Mouse (Mus musculus) frontal cortex, postnatal 25 days (tissue): ENCODE data around the gene Ttc17.
"Not testable (repeated sequence)": the region's sequence is repeated elsewhere in the genome, so short reads cannot be mapped to it uniquely, and the experiment has no call there.

ENCODE experiments used
- DNase-seq, 2 experiments: peaks; one replicate each; pipeline ENCODE4 v3.0.0; 2022; ENCODE audit warnings: low spot score in 2 of 2

Gene Ttc17

DNA sequence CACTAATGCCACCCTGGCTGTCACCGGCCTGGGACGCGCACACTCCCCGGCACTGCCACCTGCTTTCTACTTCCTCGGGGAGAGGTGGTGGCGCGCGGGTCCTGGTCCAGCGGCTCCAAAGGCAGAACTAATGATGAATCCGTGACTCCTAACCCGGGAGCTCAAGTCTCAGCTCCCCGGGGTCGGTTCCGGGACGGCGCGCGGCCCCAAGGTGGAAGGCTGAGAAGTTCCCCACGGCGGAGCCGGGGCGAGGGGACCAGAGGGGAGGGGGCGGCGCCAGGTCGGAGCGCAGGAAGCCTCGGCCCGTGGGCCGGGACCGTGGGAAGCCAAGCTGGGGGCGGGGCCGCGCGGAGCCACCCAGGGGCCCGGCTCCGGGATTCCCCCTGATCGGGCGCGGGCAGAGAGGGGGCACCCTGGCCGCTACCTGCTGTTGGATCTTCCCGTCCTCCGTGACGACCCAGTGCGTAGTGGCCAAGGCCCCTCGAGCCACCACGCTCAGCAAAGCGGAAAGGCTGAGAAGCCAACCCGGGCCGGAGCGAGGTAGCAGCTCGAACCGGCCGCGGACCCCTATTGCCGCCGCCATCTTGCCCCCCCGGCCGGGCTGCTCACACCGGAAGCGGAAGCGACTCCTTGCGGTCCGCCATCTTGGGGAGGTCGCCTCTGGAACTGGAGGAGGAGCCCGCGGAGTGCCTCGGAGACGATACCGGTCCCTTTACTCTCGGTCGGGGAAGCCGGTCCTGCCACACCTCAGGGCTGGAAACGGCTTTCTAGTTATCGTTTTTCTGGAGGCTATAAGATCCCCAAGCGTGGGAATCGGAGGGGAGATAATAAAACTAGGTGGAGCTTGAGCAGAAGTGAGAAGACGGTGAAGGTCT is at the start of gene Ttc17:
Ttc17 (minus strand) TSS at position 607 of the 875 bp plus-strand sequence.
- DNase-seq = peak; percentile 73 to 77

DNA sequence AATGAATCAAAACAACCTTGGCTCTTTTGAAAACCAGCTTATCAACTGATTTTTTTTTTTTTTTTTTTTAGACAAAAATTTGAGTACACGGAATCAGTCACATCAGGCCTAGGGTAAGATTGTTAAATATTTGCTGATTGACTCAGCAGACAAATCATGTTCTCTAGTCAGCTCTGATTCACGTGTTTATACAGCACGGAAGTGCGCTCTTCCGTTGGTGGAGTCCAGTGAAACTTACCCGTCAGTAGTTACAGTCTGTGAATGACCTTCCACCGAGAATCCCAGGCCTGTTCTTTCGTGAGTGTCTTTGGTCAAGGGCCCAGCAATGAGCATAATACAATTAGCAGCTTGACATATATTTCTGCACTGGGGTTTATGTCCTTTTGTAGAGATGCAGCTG is 43.2 kb upstream of the Ttc17 start:
- DNase-seq = no peak

DNA sequence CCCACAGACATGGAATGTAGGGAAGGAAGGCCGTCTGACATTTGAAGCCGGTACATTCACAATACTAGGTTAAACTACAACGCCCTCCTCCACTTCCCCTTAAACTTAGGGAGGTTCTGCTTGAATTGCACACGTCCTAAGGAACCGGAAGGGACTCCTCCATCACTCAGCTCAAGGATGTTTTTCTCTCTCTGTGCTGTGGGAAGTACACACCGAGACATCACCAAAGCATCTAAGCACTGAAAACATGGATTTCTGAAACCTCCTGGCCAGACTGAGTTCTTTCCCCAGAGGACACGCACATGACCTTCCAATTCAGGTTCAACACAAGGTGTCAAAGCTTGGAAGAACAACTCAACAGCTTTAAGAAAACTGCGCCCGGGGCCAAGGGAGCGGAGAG is 30.5 kb upstream of the Ttc17 start:
- no peak for DNase-seq

DNA sequence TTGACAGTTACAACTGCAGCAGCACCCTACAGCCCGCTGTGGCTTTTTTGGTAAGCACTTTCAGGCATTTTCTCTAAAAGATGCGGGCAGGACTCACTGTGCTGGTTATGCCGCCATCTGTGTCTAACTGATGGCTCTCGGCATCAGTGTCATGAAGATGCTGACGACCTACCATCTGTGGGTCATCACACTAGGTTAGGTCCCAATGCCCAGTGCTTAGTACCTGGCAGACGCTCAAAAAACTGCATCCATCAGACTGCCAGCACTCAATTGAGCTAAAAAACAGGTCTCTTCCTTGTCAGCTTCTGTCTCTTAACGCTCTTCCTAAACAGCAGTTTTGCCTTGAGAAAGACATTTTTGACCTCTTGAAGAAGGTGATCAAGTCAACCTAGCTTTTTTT is 29.0 kb upstream of the Ttc17 start:
- no peak for DNase-seq

DNA sequence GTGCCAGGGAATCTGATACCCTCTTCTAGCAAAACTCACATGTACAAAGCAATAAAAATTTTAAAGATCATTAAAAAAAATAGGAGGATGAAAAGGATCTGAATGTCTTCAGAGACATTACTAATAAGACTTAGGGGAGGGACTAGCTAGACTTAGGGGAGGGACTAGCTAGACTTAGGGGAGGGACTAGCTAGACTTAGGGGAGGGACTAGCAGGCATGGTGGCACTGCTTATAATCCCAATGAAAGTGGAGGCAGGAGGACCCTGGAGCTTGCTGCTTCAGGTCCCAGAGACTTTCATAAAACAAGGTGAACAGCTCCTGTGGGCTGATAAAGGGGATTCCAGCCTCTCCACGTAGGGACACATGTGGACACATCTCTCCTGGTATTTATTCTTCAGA is 28.3 kb upstream of the Ttc17 start:
- no peak for DNase-seq

DNA sequence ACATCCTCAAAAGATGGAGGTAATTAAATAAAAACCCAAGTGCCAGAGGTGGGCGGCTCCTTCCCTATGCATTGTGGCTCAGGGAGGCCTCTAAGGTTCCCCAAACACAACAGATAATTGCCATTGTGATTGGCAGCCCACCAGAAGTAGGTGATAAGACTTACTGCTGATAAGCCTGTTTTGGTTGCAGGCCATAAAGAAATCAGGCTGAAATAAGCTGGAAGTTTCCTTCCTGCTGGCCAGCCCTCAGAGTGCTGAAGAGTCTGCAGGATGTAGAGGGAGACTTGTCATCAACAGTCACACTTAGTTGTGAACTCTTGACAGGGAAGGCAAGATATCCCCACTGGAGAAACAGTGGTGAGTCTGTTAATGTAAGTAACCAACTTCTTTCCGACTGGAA is 25.7 kb upstream of the Ttc17 start:
- DNase-seq = no peak

DNA sequence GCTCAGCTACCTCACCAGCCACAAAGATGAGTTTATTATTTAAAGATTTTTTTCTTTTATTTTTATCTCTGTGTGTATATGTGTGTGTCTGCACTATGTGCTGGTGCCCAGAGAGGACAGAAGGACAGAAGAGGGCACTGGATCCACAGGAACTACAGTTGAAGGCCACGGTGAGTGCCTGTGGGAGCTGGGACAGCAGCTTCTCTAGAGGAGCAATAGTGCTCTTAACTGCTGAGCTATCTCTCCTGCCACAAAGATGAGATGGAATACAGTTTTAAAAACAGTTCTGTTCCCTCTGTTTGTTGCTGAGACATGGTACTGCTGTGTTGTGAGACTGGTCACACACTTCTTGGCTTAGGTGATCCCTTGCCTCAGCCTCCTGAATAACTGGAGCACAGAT is 22.0 kb upstream of the Ttc17 start:
- no peak for DNase-seq

DNA sequence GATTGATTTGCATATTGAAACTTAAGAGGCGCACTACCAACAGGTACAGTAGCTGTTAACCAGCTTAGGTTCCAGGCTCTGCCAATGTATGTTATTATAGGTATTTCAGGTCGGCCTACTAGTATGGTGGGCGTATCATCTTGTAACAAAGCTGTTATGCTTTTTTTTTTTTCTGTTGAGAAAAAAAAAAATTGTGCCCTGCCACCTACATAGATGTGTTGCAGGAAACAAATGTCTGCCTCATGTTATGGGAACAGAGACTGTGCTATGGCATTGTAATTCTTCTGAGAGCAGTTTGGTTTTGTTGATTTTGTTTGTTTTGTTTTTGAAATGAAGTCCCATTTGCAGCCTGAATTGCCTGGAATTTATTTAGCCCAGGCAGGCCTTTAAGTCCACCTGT is 952 bp upstream of the Ttc17 start:
- no peak for DNase-seq

DNA sequence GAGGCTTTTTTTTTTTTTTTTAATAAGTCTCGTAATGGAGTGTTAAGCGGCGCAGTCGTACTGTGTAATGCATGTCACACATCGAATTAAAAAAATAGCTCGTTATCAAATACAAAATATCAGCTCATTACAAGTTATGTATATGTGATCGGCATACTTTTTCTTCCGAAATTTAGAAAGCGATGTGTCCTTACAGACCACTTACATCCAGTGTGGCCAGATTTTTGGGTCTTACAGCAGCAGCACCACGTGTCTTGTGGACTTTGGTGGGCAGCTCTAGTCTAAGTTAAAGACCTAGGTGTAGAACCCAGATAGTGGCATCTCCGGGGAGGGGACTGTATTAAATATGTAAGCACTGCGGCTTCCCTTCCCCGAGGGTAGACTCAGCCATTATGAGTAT is 532 bp upstream of the Ttc17 start:
- no peak for DNase-seq

DNA sequence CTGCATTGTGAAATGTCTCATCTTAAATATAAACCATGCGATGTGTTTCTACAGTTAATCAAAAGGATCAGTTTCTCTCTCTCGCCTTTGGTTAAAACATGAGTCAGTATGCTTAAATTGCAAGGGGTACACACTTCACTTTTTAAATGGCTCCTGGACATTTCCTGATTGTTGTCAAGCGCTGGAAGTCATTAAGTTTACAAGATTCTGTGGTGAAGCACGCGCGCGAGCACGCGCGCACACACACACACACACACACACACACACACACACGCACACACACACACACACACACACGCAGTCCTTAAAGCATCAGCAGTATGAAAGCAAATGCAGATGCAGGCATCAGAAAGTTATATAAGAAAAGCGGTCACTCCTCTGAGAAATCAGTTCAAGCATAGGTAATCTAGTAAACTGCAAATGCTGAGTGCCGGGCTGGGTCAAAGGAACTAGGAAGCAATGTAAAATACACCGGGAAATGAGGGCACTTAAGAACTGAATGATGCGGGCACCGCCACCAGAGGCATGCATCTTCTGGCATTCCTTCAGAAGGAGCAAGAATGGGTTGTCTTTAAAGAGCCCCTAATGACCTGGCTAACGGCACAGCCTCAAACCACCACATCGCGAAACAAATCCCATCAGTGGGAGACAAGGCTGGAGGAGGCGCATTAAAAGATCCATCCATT is 949 bp downstream of the Ttc17 start:
- DNase-seq = peak in 1 of 2 experiments; percentile 23

DNA sequence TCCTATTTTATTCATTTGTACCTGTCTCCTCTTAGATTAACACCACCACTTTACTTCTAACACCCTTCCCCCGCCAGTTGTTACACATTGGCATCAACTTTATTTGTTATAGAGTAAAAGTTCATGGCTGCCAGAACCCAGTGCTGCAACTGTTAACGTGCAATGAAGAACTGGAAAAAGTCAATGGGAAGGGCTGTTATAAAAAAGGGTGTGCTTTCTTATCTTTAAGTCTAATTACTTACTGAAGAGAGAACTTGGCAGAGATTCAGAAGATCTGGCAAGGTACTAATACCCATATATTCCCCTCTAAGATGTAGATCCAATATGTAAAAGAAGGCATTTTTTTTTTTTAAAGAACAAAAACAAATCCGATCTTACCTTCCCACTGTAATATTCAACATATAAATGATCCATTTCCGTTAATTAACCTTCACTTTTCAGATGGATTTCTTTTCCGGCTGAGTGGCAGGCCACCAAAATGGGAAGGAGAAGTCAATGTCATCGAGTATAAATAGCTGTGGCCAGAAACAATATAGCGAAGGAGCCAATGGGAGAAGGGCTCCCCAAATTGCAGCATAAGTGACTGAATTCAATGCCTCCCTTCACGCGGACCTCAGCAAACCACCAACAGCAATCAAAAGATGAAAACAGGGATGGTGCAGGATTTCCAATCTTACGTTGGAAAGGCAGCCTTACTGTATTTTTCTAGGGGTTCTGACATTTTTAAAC is 1.8 kb downstream of the Ttc17 start:
- DNase-seq = no peak

DNA sequence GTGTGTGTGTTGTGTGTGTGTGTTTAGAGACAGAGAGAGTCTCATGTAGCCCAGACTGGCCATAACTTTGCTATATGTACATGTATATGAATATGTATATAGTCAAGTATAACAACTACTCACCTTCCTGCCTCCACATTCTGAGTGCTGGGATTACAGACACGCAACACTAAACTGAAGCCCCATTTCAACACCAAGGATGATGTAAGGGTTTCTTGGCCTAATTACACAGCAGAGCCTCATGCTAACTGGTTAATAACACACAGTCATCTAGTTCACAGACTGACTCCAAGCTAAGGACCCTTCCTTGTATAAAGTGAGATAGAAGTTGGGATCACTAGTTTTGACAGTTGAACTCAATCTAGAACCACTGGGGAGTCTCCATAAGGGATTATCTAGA is 3.9 kb downstream of the Ttc17 start:
- DNase-seq = no peak

DNA sequence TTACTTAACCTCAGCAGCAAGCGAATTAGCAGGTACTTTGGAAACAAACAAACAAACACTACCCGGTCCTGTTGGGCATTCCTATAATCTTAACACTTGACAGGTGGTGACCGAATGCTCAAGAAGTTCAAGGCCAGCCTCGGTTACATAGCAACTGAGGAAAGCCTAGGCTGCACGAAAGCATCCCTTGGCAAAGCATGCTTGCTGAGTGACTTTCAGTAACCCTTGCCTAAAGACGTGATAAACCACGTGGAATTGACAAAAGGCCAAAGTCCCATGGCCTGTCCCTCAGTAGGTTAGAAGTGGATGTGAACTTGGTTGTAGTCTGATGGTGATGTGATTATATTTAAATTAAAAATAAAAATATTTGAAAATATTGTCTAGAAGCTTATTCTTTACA is 4.4 kb downstream of the Ttc17 start:
- no peak for DNase-seq

DNA sequence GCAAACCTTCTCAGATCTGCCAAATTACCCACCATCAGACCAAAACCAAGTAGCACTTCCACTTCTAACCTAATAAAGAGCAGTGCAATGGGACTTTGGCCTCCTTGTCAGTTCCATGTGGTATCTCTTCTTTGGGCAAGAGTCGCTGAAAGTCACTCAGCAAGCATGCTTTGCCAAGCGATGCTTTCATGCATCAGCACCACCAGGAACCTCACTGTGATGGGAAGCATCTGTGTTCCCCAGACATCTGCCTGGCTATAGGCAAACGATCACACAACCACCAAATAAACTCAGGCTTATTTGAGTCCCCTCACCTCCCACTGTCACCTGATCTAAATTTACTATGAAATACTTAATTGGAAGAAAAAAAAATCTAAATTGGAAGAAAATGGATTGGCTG is 5.5 kb downstream of the Ttc17 start:
- DNase-seq = no peak

DNA sequence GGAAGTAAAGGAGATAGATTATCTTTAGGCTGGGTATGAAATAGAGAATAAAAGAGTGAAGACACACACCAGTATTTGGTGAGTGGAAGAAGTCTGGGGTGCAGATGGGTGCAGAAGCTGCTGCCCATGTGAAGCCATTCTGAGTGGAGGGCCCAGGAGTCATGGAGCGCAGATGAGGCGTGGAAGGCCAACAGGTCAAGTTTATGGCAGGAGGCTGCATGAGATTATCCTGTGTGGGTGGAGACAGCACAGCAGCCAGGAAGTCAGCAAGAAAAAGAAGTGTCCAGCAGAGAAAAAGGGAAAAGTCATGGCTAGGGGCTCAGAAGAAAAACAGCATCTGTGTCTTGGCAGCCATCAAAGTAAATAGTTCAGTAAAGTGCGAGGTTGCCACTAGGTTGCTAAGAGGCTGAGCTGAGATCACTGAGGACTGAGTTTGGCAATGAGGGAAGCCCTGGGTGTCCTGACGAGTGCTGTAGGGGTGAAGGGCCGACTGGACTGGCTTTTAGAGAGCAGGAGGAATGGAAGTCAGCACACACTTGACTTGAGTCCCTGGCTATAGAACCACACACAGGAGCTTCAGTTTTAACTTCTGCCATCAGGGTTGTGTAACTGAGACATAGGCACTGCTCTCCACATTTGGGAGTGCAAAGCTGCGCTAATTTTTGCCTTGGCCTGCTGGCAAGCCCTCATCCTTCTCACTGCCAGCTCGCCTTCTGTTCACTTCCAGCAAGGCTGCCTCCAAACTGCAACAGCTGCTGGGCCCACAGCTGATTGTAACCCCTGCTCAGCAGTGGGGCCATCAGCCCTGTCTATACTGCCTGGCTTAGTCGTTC is 8.1 kb downstream of the Ttc17 start:
- peak; percentile 24 to 32 for DNase-seq

DNA sequence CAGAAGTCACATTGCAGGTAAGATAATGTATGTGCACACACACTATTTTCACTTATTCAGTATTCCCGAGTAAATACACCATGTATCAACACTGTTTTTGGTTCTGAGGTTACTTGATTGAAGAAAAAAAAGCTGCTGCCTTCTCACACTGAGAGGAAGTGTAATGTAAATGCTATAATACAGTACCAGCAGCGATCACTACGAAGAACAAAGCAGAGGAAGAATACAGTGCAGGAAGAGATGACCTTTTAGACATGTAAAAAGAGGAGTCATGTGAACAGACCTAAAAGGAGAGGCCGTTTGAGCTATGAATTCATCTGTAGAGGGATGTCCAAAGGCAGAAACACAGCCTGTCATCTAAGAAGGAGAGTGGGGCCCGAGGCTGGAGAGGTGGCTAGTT is 9.0 kb downstream of the Ttc17 start:
- no peak for DNase-seq

DNA sequence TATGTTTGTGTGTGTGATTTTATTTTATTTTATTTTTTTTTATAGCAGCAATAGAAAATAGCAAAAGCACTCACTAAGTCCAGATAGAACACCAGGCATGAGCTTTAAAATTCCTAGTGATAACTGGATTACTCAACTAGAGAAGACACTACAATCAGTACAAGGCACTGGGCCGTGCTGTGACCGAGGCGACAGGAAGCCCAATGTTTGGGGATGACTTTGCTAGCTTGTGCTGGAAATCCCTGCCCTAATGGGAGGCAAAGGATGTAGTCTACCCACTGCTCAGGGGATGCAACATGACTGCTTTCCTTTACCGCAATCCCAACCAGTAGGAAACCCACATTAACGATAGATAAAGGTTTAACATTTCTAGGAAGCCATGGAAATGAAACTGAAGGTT is 10.2 kb downstream of the Ttc17 start:
- no peak for DNase-seq

DNA sequence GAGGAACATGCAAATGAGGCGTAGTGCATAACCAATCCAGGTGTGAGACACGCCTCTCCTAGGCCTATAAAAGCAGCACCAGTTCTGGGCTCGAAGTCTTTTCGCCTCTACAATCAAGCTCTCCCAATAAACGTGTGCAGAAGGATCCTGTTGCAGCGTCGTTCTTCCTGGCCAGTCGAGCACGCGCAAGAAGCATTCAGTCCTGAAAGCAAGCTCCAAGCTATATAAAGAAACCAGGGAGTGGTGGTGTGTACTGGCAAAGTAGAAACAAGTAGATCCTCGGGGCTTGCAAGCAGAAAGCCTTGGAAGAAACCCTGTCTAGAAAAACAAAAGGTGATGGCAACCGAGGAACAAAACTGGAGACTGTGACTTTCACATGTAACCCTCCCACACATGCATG is 15.4 kb downstream of the Ttc17 start:
- not testable (repeated sequence) for DNase-seq

DNA sequence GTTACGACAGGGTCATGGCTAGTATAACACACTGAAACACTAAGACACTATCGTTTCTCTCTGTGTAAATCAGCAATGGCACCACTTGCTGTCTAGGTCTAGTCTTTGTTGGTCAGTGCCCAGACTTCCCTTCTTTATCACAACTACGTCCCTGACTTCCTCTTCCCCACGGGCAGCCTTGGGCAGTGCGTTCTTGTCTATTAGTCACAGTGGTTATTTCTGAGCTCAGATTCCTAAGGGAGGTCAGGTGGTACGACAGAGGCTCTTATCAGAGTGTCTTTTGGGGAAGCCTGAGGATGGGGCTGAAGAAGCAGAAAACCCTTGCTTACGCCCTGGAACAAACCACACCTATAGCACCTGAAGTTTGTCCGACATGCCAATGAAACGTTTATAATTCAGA is 17.5 kb downstream of the Ttc17 start:
- no peak for DNase-seq

DNA sequence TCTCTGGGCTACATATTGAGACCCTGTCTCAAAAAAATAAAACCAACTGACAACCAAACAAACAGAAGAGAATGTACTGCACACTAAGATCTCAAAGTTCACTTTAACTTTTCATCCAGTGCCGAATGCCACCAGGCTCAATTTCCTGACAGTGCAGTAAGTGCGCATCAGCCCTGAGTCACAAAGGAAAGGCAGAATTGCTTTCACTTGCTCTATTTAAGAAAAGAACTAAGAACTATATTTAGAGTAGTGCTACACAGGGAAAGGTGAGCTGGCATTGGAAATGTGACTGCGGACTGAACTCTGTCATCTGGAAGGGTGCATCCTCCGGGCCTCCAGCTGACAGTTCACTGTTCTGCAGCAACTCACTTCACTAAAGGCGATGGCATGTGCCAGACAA is 18.6 kb downstream of the Ttc17 start:
- DNase-seq = no peak

DNA sequence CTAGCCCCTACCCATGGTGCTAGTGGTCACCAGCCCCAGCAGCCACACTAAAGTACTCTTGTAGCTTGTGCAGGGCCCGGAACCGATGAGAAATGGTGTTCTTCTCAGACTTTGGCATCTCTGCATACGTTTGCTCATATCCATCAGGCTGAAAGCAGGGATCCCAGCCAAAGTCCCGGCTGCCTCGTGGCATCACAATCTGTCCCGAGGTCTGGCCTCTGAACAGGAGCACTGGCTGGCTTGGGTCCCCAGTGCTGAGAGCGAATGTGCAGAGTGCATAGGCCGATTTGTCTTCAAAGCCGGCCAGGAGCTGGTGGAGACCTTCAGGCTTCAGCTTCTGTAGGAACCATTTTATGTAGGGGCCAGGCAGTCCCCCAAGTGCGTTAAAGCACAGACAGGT is 22.0 kb downstream of the Ttc17 start:
- not testable (repeated sequence) for DNase-seq
